13 mouse cellular contexts compared by ENCODE assay signal in genomic region chr12:71036729-71037404, GRCm38 (mm10). TPM values are rescaled to one million over a fixed set of nuclear protein-coding genes. Genes with fewer than 3 reads are reported as not detected.
DNase-seq lines count a peak whose midpoint lies in the region; ATAC-seq and TF ChIP-seq lines count a peak whose summit lies in the region.
"Had no signal": no experiment of that assay in that cellular context is flagged by ENCODE, and none has a peak within 500 bp of the region (broad histone marks: within the 10 kb centered on the region; RNA-seq: fewer than 3 reads in every experiment).

No protein-coding gene starts in this region.

- H3K4me1 ChIP-seq in heart, embryonic 12.5 days (replicated peaks): no peaks in the 10 kb centered on the region
- no peaks in the 10 kb centered on the region for H3K4me1 ChIP-seq in intestine, postnatal 0 days (replicated peaks; ENCODE audit: control insufficient read depth, insufficient read depth, low read length)
- H3K4me1 ChIP-seq: forebrain, embryonic 13.5 days; hindbrain, embryonic 12.5 days had no signal

- TF ChIP-seq CTCF in intestine, postnatal 0 days (IDR thresholded peaks at IDR 0.05; ENCODE audit: low read depth): no peak

- WGBS in heart, embryonic 12.5 days: 87% methylated on average over 12 of the region's 12 CpGs
- WGBS in intestine, postnatal 0 days: 89% methylated on average over 12 of the region's 12 CpGs

- H3K36me3 ChIP-seq in heart, embryonic 12.5 days: peaks cover 66% of the 10 kb centered on the region
- peaks cover 52% of the 10 kb centered on the region for H3K36me3 ChIP-seq in intestine, postnatal 0 days (ENCODE audit: control insufficient read depth, insufficient read depth)

- ATAC-seq in heart, embryonic 12.5 days (ENCODE audit: insufficient number of reproducible peaks, low FRiP score): peak; percentile 82
- ATAC-seq in intestine, postnatal 0 days: peak; percentile 63; the same call in 1 of the 2 replicates
- ATAC-seq in monocyte, adult 5-6 weeks (replicated peaks; ENCODE audit: insufficient number of reproducible peaks, low FRiP score, low TSS enrichment, poor library complexity, severe bottlenecking): peak; percentile 25
- ATAC-seq: forebrain, embryonic 13.5 days had no signal

- no peak overlapping the region for H3K9ac ChIP-seq in heart, embryonic 12.5 days
- H3K9ac ChIP-seq in intestine, postnatal 0 days (ENCODE audit: low read depth, low read length): no peak overlapping the region
- H3K9ac ChIP-seq: forebrain, embryonic 13.5 days; hindbrain, embryonic 12.5 days had no signal

- H3K4me2 ChIP-seq in heart, embryonic 12.5 days: no peak overlapping the region
- no peak overlapping the region for H3K4me2 ChIP-seq in intestine, postnatal 0 days (replicated peaks; ENCODE audit: low read depth)
- H3K4me2 ChIP-seq: forebrain, embryonic 13.5 days; hindbrain, embryonic 12.5 days had no signal

- H3K9me3 ChIP-seq in heart, embryonic 12.5 days (replicated peaks): no peaks in the 10 kb centered on the region
- no peaks in the 10 kb centered on the region for H3K9me3 ChIP-seq in intestine, postnatal 0 days (ENCODE audit: control insufficient read depth)
- H3K9me3 ChIP-seq: forebrain, embryonic 13.5 days; hindbrain, embryonic 12.5 days had no signal

- no peak for DNase-seq in heart, postnatal 10 days
- peak; percentile 59 for DNase-seq in MEL-GATA-1-ER (ENCODE audit: extremely low read depth, low read depth)
- no peak for DNase-seq in cerebellum, adult 8-10 months
- DNase-seq in embryo, embryonic 10 days (ENCODE audit: low spot score): no peak
- DNase-seq in layer of hippocampus, postnatal 25 days (ENCODE audit: extremely low spot score in 1 of 2, low spot score in 1 of 2): no peak
- DNase-seq: cerebellum, postnatal 25 days; kidney, postnatal 36 days; lung, postnatal 36 days had no signal

- intact Hi-C loops in heart, postnatal 10 days (cut with DNase I): no loop called here

- H3K27ac ChIP-seq in heart, embryonic 12.5 days (ENCODE audit: poor library complexity, severe bottlenecking): no peak overlapping the region
- H3K27ac ChIP-seq in intestine, postnatal 0 days (ENCODE audit: low read depth, low read length): no peak overlapping the region
- H3K27ac ChIP-seq: forebrain, embryonic 13.5 days; hindbrain, embryonic 12.5 days had no signal

- no peaks in the 10 kb centered on the region for H3K27me3 ChIP-seq in heart, embryonic 12.5 days (replicated peaks)
- no peaks in the 10 kb centered on the region for H3K27me3 ChIP-seq in intestine, postnatal 0 days (replicated peaks; ENCODE audit: control insufficient read depth, insufficient read depth, low read length)
- H3K27me3 ChIP-seq: forebrain, embryonic 13.5 days; hindbrain, embryonic 12.5 days had no signal

- H3K4me3 ChIP-seq in heart, embryonic 12.5 days: no peak overlapping the region
- H3K4me3 ChIP-seq in intestine, postnatal 0 days (ENCODE audit: low read depth, low read length): no peak overlapping the region
- H3K4me3 ChIP-seq: forebrain, embryonic 13.5 days; hindbrain, embryonic 12.5 days had no signal

RNA-seq across cellular contexts. Expression of gene Arid4a, which starts 21.1 kb away (rescaled TPM):
- polyA plus RNA-seq in heart, embryonic 12.5 days (2016; fragmentation: Nextera tagmentation; extraction: Ambion mirVana): 24.0 and 25.3 TPM in 2 replicates
- 10 to 100 TPM; 14.0 to 15.5 TPM for total RNA-seq in heart, postnatal 10 days (2021)
- 23.2 and 27.4 TPM in 2 replicates for polyA plus RNA-seq in intestine, postnatal 0 days (2015; fragmentation: Nextera tagmentation; extraction: Ambion mirVana)
- total RNA-seq in monocyte, adult 5-6 weeks (2017): 91.2 to 156 TPM (median 106 TPM) in 3 replicates
- total RNA-seq in layer of hippocampus, postnatal 25 days (2021): 10 to 100 TPM; 36.8 to 41.7 TPM

Comparison
In these comparisons a context has a peak if more than half of its experiments do, and no peak if none do; other contexts are left out.
1. ATAC-seq: peak in every context shown above with its lines; median percentile 82 in heart, embryonic 12.5 days; 63 in intestine, postnatal 0 days; 25 in monocyte, adult 5-6 weeks.